Mouse (Mus musculus) MEL (cell line): ENCODE measurements at regions not wholly inside any gene's neighbourhood (a gene's known extent, or its start where the extent isn't known, plus 50 kb on each side); places are given as distances from the start of the nearest gene placed in this dataset.

Source experiments
- DNase-seq: peaks from one replicate; pipeline ENCODE4 v3.0.0; 2011; ENCODE audit warnings: low read depth, low spot score
- H3K27ac ChIP-seq: 2 replicates; pipeline ENCODE4 v1.5.1; 2012; ENCODE audit warnings: low read depth, mild to moderate bottlenecking, control low read depth, low read length, moderate library complexity; ENCODE audit not compliant: control insufficient read depth
- H3K27me3 ChIP-seq, 2 experiments: fragments of 150-350 bp in 1 of 2; sonication (generic) in 1 of 2; 2 replicates each; pipeline ENCODE4 v1.6.1; 2012; ENCODE audit warnings: low read length in 2 of 2, mild to moderate bottlenecking in 2 of 2, improper control_type of control experiment in 1 of 2, moderate library complexity in 1 of 2; ENCODE audit not compliant: insufficient read depth in 2 of 2, control insufficient read depth in 1 of 2
- H3K36me3 ChIP-seq, 2 experiments: 2 replicates each; pipeline ENCODE4 v1.6.1; 2012 to 2014; ENCODE audit warnings: low read length in 2 of 2, improper control_type of control experiment in 1 of 2, inconsistent platforms in 1 of 2, mild to moderate bottlenecking in 1 of 2; ENCODE audit not compliant: insufficient read depth in 2 of 2, control insufficient read depth in 1 of 2
- H3K4me1 ChIP-seq, 2 experiments: fragments of 150-350 bp in 1 of 2; sonication (generic) in 1 of 2; 2 replicates each; pipeline ENCODE4 v1.6.1; 2012; ENCODE audit warnings: low read length in 2 of 2, improper control_type of control experiment in 1 of 2, mild to moderate bottlenecking in 1 of 2; ENCODE audit not compliant: insufficient read depth in 2 of 2, control insufficient read depth in 1 of 2
- H3K4me3 ChIP-seq, 2 experiments: fragments of 150-350 bp in 1 of 2; sonication (generic) in 1 of 2; 2 replicates each; pipeline ENCODE4 v1.5.1; 2012; ENCODE audit warnings: low read depth in 2 of 2, low read length in 2 of 2, mild to moderate bottlenecking in 2 of 2, moderate library complexity in 2 of 2, control low read depth in 1 of 2, improper control_type of control experiment in 1 of 2; ENCODE audit not compliant: control insufficient read depth in 1 of 2, insufficient read depth in 1 of 2
- H3K79me2 ChIP-seq: 2 replicates; pipeline ENCODE4 v1.6.1; 2012; ENCODE audit warnings: mild to moderate bottlenecking, low read length, moderate library complexity; ENCODE audit not compliant: control insufficient read depth, poor library complexity, insufficient read depth
- H3K9ac ChIP-seq: 2 replicates; pipeline ENCODE4 v1.6.1; 2012; ENCODE audit warnings: low read depth, mild to moderate bottlenecking, control low read depth, low read length, moderate library complexity; ENCODE audit not compliant: control insufficient read depth, poor library complexity, severe bottlenecking
- H3K9me3 ChIP-seq: fragments of 150-350 bp; sonication (generic); replicated peaks from 2 replicates; pipeline ENCODE4 v1.6.1; 2012; ENCODE audit warnings: mild to moderate bottlenecking, low read length, improper control_type of control experiment, moderate library complexity; ENCODE audit not compliant: insufficient read depth
- CHD1 ChIP-seq: IDR thresholded peaks from 2 replicates; pipeline ENCODE4 v1.6.1; 2012; ENCODE audit warnings: low read depth, mild to moderate bottlenecking, inconsistent platforms, low read length, improper control_type of control experiment
- ELF1 ChIP-seq: IDR thresholded peaks from 2 replicates; pipeline ENCODE4 v1.6.1; 2014; ENCODE audit warnings: low read depth, mild to moderate bottlenecking, inconsistent platforms, low read length, improper control_type of control experiment, moderate library complexity
- EP300 ChIP-seq, 2 experiments: IDR thresholded peaks; 2 replicates each; pipeline ENCODE4 v1.6.1; 2011; ENCODE audit warnings: improper control_type of control experiment in 2 of 2, low read length in 2 of 2, low read depth in 1 of 2, mild to moderate bottlenecking in 1 of 2
- ETS1 ChIP-seq: IDR thresholded peaks from 2 replicates; pipeline ENCODE4 v1.6.1; 2012; ENCODE audit warnings: low read depth, mild to moderate bottlenecking, inconsistent platforms, low read length, improper control_type of control experiment, moderate library complexity
- JUND ChIP-seq: IDR thresholded peaks from 2 replicates; pipeline ENCODE4 v1.6.1; 2011; ENCODE audit warnings: low read depth, mild to moderate bottlenecking, improper control_type of control experiment, low read length
- MAZ ChIP-seq: IDR thresholded peaks from 2 replicates; pipeline ENCODE4 v1.6.1; 2012; ENCODE audit warnings: low read depth, mild to moderate bottlenecking, inconsistent platforms, low read length, improper control_type of control experiment
- MXI1 ChIP-seq: IDR thresholded peaks from 2 replicates; pipeline ENCODE4 v1.6.1; 2011; ENCODE audit warnings: mild to moderate bottlenecking, low read depth, low read length, improper control_type of control experiment
- POLR2AphosphoS2 ChIP-seq: IDR thresholded peaks from 2 replicates; pipeline ENCODE4 v1.6.1; 2011; ENCODE audit warnings: low read length, improper control_type of control experiment
- RAD21 ChIP-seq: IDR thresholded peaks from 2 replicates; pipeline ENCODE4 v1.6.1; 2011; ENCODE audit warnings: mild to moderate bottlenecking, low read depth, low read length, improper control_type of control experiment
- SMC3 ChIP-seq: IDR thresholded peaks from 2 replicates; pipeline ENCODE4 v1.6.1; 2011; ENCODE audit warnings: low read depth, low read length, improper control_type of control experiment
- UBTF ChIP-seq: IDR thresholded peaks from 2 replicates; pipeline ENCODE4 v1.6.1; 2012; ENCODE audit warnings: low read depth, mild to moderate bottlenecking, inconsistent platforms, low read length, improper control_type of control experiment, moderate library complexity, borderline replicate concordance; ENCODE audit not compliant: insufficient read depth
- USF1 ChIP-seq: IDR thresholded peaks from 2 replicates; pipeline ENCODE4 v1.6.1; 2014; ENCODE audit warnings: low read depth, mild to moderate bottlenecking, inconsistent platforms, low read length, improper control_type of control experiment, moderate library complexity
- ZMIZ1 ChIP-seq: IDR thresholded peaks from 2 replicates; pipeline ENCODE4 v1.6.1; 2012; ENCODE audit warnings: low read depth, mild to moderate bottlenecking, inconsistent platforms, low read length, improper control_type of control experiment, moderate library complexity

GRCm38 (mm10) chr9:118219696-118220095 lies 69.7 kb upstream of the Cmc1 start:
- H3K36me3 ChIP-seq: no peaks in the 10 kb centered on the region
- no peak for DNase-seq
- TF ChIP-seq JUND: no peak
- no peak for TF ChIP-seq SMC3

GRCm38 (mm10) chr9:118221186-118221585 lies 71.2 kb upstream of the Cmc1 start:
- Histone ChIP-seq H3K9me3 (no peaks in the 10 kb centered on the region), H3K4me3 (no peak overlapping the region), H3K79me2 (no peaks in the 10 kb centered on the region), H3K27ac (no peak overlapping the region), H3K27me3 (no peaks in the 10 kb centered on the region; a peak in 1 of 4 replicates), H3K9ac (no peak overlapping the region), H3K4me1 (no peaks in the 10 kb centered on the region), H3K36me3 (no peaks in the 10 kb centered on the region)
- DNase-seq: no peak
- TF ChIP-seq USF1 (no peak), ZMIZ1 (no peak), UBTF (no peak), MXI1 (no peak), ELF1 (no peak), CHD1 (no peak), ETS1 (no peak), POLR2AphosphoS2 (no peak)

More at GRCm38 (mm10) chr9:118219696-118220095, 69.7 kb upstream of the Cmc1 start:
- no peaks in the 10 kb centered on the region for H3K9me3 ChIP-seq
- no peaks in the 10 kb centered on the region; a peak in 1 of 4 replicates for H3K27me3 ChIP-seq
- H3K9ac ChIP-seq: no peak overlapping the region
- no peaks in the 10 kb centered on the region for H3K4me1 ChIP-seq
- no peak overlapping the region for H3K4me3 ChIP-seq
- no peaks in the 10 kb centered on the region for H3K79me2 ChIP-seq
- no peak overlapping the region for H3K27ac ChIP-seq

- H3K27me3 ChIP-seq: no peaks in the 10 kb centered on the region
- no peak for TF ChIP-seq EP300 (IDR thresholded peaks at IDR 0.05; ENCODE audit: low read depth in 1 of 2, low read length in 2 of 2)
- peak; percentile 9 for TF ChIP-seq RAD21
- no peak for TF ChIP-seq ZMIZ1
- no peak for TF ChIP-seq MAZ
- TF ChIP-seq MXI1: no peak
- H3K4me1 ChIP-seq: no peaks in the 10 kb centered on the region
- DNase-seq: peak; percentile 13
- H3K4me3 ChIP-seq: peak overlapping the region; percentile 9 to 47; a peak in 3 of 4 replicates
- H3K27ac ChIP-seq: no peak overlapping the region
- no peaks in the 10 kb centered on the region for H3K9me3 ChIP-seq
- H3K79me2 ChIP-seq: no peaks in the 10 kb centered on the region
- H3K9ac ChIP-seq: no peak overlapping the region
- no peaks in the 10 kb centered on the region for H3K36me3 ChIP-seq
These were observed 77.6 kb upstream of the Cmc1 start for GRCm38 (mm10) chr9:118227401-118228061.
